Mouse (Mus musculus) limb, embryonic 11.5 days (tissue): Measurements from ENCODE around the gene Lrrc52. TPM values are rescaled to one million over a fixed set of nuclear protein-coding genes. Genes with fewer than 3 reads are reported as not detected.

Experiments used
- polyA plus RNA-seq: library from polyadenylated mRNA; unstranded; fragments of >200 nt; fragmentation: Nextera tagmentation; extraction: Ambion mirVana; gene quantifications from 2 replicates; pipeline ENCODE4 v1.2.1, GENCODE M21; 2014

The Lrrc52 gene
- polyA plus RNA-seq, 1 experiment from 2014 or later: not detected

Other genes with a start within 250 kb of the Lrrc52 start
- gene Uck2, start 181.5 kb downstream of the Lrrc52 start, polyA plus RNA-seq: 138 and 143 TPM in 2 replicates
- 77.0 and 81.5 TPM in 2 replicates for gene Tmco1, start 158.4 kb downstream of the Lrrc52 start, polyA plus RNA-seq
- 36.5 and 40.2 TPM in 2 replicates for gene Aldh9a1, start 116.8 kb downstream of the Lrrc52 start, polyA plus RNA-seq
- gene Mgst3, start 72.9 kb downstream of the Lrrc52 start, polyA plus RNA-seq: 42.5 and 44.1 TPM in 2 replicates
- 4.5 and 4.9 TPM in 2 replicates for gene Rxrg, start 131.6 kb upstream of the Lrrc52 start, polyA plus RNA-seq
- gene Lmx1a, start 222.5 kb upstream of the Lrrc52 start, polyA plus RNA-seq: 0.97 and 1.1 TPM in 2 replicates